In genomic region chr17:24415011-24415410, GRCm38 (mm10) we compare ENCODE assay signal across 7 mouse cellular contexts. TPM values are rescaled to one million over a fixed set of nuclear protein-coding genes. Genes with fewer than 3 reads are reported as not detected.
DNase-seq lines count a peak whose midpoint lies in the region; ATAC-seq and TF ChIP-seq lines count a peak whose summit lies in the region.

No protein-coding gene starts in this region.

- WGBS in lung, embryonic 16.5 days: under 1% methylated on average over 21 of the region's 21 CpGs
- WGBS in limb, embryonic 13.5 days: under 1% methylated on average over 21 of the region's 21 CpGs
- WGBS in small intestine, adult 2 months: under 1% methylated on average over 21 of the region's 21 CpGs

- peak overlapping the region; percentile 91 for H3K27ac ChIP-seq in lung, embryonic 16.5 days (ENCODE audit: low read length)
- H3K27ac ChIP-seq in limb, embryonic 13.5 days: peak overlapping the region; percentile 94; the same call in 1 of the 2 replicates
- H3K27ac ChIP-seq in small intestine, adult 2 months (ENCODE audit: insufficient read depth, low read depth, low read length): peak overlapping the region; percentile 76

- no peak for ATAC-seq in lung, embryonic 16.5 days (ENCODE audit: low read depth)
- ATAC-seq in erythroblast, adult 5-6 weeks (replicated peaks; ENCODE audit: low FRiP score, poor library complexity, severe bottlenecking): peak; percentile 3
- no peak for ATAC-seq in limb, embryonic 13.5 days (ENCODE audit: low FRiP score, low read depth)

- peak overlapping the region; percentile 93 for H3K4me2 ChIP-seq in lung, embryonic 16.5 days (ENCODE audit: low read depth, low read length)
- H3K4me2 ChIP-seq in limb, embryonic 13.5 days (replicated peaks): peak overlapping the region; percentile 99

- H3K36me3 ChIP-seq in lung, embryonic 16.5 days (ENCODE audit: control insufficient read depth, insufficient read depth, low read length): peaks cover 23% of the 10 kb centered on the region
- peaks cover 60% of the 10 kb centered on the region for H3K36me3 ChIP-seq in limb, embryonic 13.5 days
- H3K36me3 ChIP-seq in small intestine, adult 2 months (ENCODE audit: control insufficient read depth, insufficient read depth, low read length): peaks cover 36% of the 10 kb centered on the region

- peak overlapping the region; percentile 82 for H3K9ac ChIP-seq in lung, embryonic 16.5 days (ENCODE audit: low read length)
- H3K9ac ChIP-seq in limb, embryonic 13.5 days: peak overlapping the region; percentile 98

- no peaks in the 10 kb centered on the region for H3K27me3 ChIP-seq in lung, embryonic 16.5 days (ENCODE audit: control insufficient read depth, insufficient read depth, low read depth, low read length)
- no peaks in the 10 kb centered on the region for H3K27me3 ChIP-seq in limb, embryonic 13.5 days
- no peaks in the 10 kb centered on the region for H3K27me3 ChIP-seq in small intestine, adult 2 months (ENCODE audit: control insufficient read depth, insufficient read depth, low read length)

- no peak for TF ChIP-seq CTCF in small intestine, adult 2 months (IDR thresholded peaks at IDR 0.05; ENCODE audit: extremely low read depth, insufficient read length, insufficient replicate concordance, low read depth, low read length)

- peak overlapping the region; percentile 72 for H3K4me3 ChIP-seq in lung, embryonic 16.5 days (ENCODE audit: low read length)
- peak overlapping the region; percentile 84 for H3K4me3 ChIP-seq in limb, embryonic 13.5 days
- H3K4me3 ChIP-seq in small intestine, adult 2 months (ENCODE audit: low read depth, low read length): peak overlapping the region; percentile 90

- H3K4me1 ChIP-seq in lung, embryonic 16.5 days (replicated peaks; ENCODE audit: control insufficient read depth, insufficient read depth, low read length): peaks cover 13% of the 10 kb centered on the region
- peaks cover 37% of the 10 kb centered on the region for H3K4me1 ChIP-seq in limb, embryonic 13.5 days
- H3K4me1 ChIP-seq in small intestine, adult 2 months (ENCODE audit: control insufficient read depth, insufficient read depth, insufficient read length, low read length): peaks cover 5% of the 10 kb centered on the region; the same call in 1 of the 2 replicates

- TF ChIP-seq POLR2A in small intestine, adult 2 months (IDR thresholded peaks at IDR 0.05; ENCODE audit: low read depth, low read length): no peak

- DNase-seq in lung, postnatal 14 days: no peak
- no peak for DNase-seq in ovary, postnatal 36 days (ENCODE audit: low spot score)
- DNase-seq in thymus, postnatal 36 days: no peak

- no peaks in the 10 kb centered on the region for H3K9me3 ChIP-seq in lung, embryonic 16.5 days (ENCODE audit: control insufficient read depth, low read length)
- H3K9me3 ChIP-seq in limb, embryonic 13.5 days: no peaks in the 10 kb centered on the region

RNA-seq across cellular contexts. Expression of gene Rnps1, which starts 0.6 kb away (rescaled TPM):
- 226 and 246 TPM in 2 replicates for polyA plus RNA-seq in lung, embryonic 16.5 days (2015; fragmentation: Nextera tagmentation; extraction: Ambion mirVana)
- total RNA-seq in erythroblast, adult 5-6 weeks (2015; ENCODE audit: low replicate concordance): 38.7 and 42.8 TPM in 2 replicates
- 43.6 and 43.7 TPM in 2 replicates for total RNA-seq in erythroblast, adult 5-6 weeks (2017; ENCODE audit: low replicate concordance)
- 322 TPM in 2 replicates for polyA plus RNA-seq in limb, embryonic 13.5 days (2015; fragmentation: Nextera tagmentation; extraction: Ambion mirVana)
- polyA plus RNA-seq in small intestine, adult 2 months (2012; rRNA removed): 44.2 and 76.7 TPM in 2 replicates

RNA-seq across cellular contexts. Expression of gene Eci1, which starts 11.4 kb away (rescaled TPM):
- 97.4 and 102 TPM in 2 replicates for polyA plus RNA-seq in lung, embryonic 16.5 days (2015; fragmentation: Nextera tagmentation; extraction: Ambion mirVana)
- total RNA-seq in erythroblast, adult 5-6 weeks (2015; ENCODE audit: low replicate concordance): 2.7 and 5.4 TPM in 2 replicates
- 4.3 and 15.3 TPM in 2 replicates for total RNA-seq in erythroblast, adult 5-6 weeks (2017; ENCODE audit: low replicate concordance)
- 85.0 and 87.3 TPM in 2 replicates for polyA plus RNA-seq in limb, embryonic 13.5 days (2015; fragmentation: Nextera tagmentation; extraction: Ambion mirVana)
- polyA plus RNA-seq in small intestine, adult 2 months (2012; rRNA removed): 52.7 and 97.7 TPM in 2 replicates

RNA-seq across cellular contexts. Expression of gene Dnase1l2, which starts 27.9 kb away (rescaled TPM):
- polyA plus RNA-seq in lung, embryonic 16.5 days (2015; fragmentation: Nextera tagmentation; extraction: Ambion mirVana): 1.6 and 2.8 TPM in 2 replicates
- total RNA-seq in erythroblast, adult 5-6 weeks (2015; ENCODE audit: low replicate concordance): 2.1 TPM in 1 of 2 replicates, not detected in the other
- 0.85 and 5.6 TPM in 2 replicates for total RNA-seq in erythroblast, adult 5-6 weeks (2017; ENCODE audit: low replicate concordance)
- polyA plus RNA-seq in limb, embryonic 13.5 days (2015; fragmentation: Nextera tagmentation; extraction: Ambion mirVana): 2.7 and 3.9 TPM in 2 replicates
- 2.9 and 4.8 TPM in 2 replicates for polyA plus RNA-seq in small intestine, adult 2 months (2012; rRNA removed)

RNA-seq across cellular contexts. Expression of gene E4f1, which starts 55.1 kb away (rescaled TPM):
- polyA plus RNA-seq in lung, embryonic 16.5 days (2015; fragmentation: Nextera tagmentation; extraction: Ambion mirVana): 28.8 and 30.5 TPM in 2 replicates
- 15.0 and 20.9 TPM in 2 replicates for total RNA-seq in erythroblast, adult 5-6 weeks (2015; ENCODE audit: low replicate concordance)
- 13.4 and 14.1 TPM in 2 replicates for total RNA-seq in erythroblast, adult 5-6 weeks (2017; ENCODE audit: low replicate concordance)
- polyA plus RNA-seq in limb, embryonic 13.5 days (2015; fragmentation: Nextera tagmentation; extraction: Ambion mirVana): 38.3 and 45.7 TPM in 2 replicates
- 52.9 and 74.5 TPM in 2 replicates for polyA plus RNA-seq in small intestine, adult 2 months (2012; rRNA removed)

RNA-seq across cellular contexts. Expression of gene Pgp, which starts 55.2 kb away (rescaled TPM):
- polyA plus RNA-seq in lung, embryonic 16.5 days (2015; fragmentation: Nextera tagmentation; extraction: Ambion mirVana): 43.9 and 50.6 TPM in 2 replicates
- 14.2 and 20.2 TPM in 2 replicates for total RNA-seq in erythroblast, adult 5-6 weeks (2015; ENCODE audit: low replicate concordance)
- total RNA-seq in erythroblast, adult 5-6 weeks (2017; ENCODE audit: low replicate concordance): 6.1 and 8.1 TPM in 2 replicates
- polyA plus RNA-seq in limb, embryonic 13.5 days (2015; fragmentation: Nextera tagmentation; extraction: Ambion mirVana): 50.2 and 51.3 TPM in 2 replicates
- polyA plus RNA-seq in small intestine, adult 2 months (2012; rRNA removed): 130 and 178 TPM in 2 replicates
